Comparison of ENCODE assay signal across 8 mouse cellular contexts in genomic region chr12:86882279-86883018, GRCm38 (mm10). TPM values are rescaled to one million over a fixed set of nuclear protein-coding genes. Genes with fewer than 3 reads are reported as not detected.
DNase-seq lines count a peak whose midpoint lies in the region; ATAC-seq and TF ChIP-seq lines count a peak whose summit lies in the region.

No protein-coding gene starts in this region.

- peak overlapping the region; percentile 96 for H3K9ac ChIP-seq in intestine, embryonic 16.5 days (ENCODE audit: low read depth, low read length)
- H3K9ac ChIP-seq in limb, embryonic 15.5 days, result peak overlapping the region; percentile 78

- no peaks in the 10 kb centered on the region for H3K36me3 ChIP-seq in thymus, adult 2 months (ENCODE audit: control insufficient read depth, insufficient read depth, low read length)
- H3K36me3 ChIP-seq in intestine, embryonic 16.5 days (ENCODE audit: control insufficient read depth, insufficient read depth, low read length), result peaks cover 2% of the 10 kb centered on the region; the same call in 1 of the 2 replicates
- 0 out of 2 replicates have a peak, but pooled peaks cover 2% of the 10 kb centered on the region for H3K36me3 ChIP-seq in limb, embryonic 15.5 days
- H3K36me3 ChIP-seq in myocyte (ENCODE audit: control insufficient read depth, insufficient read depth), result peaks cover 6% of the 10 kb centered on the region

- no peak for TF ChIP-seq POLR2A in thymus, adult 2 months (IDR thresholded peaks at IDR 0.05; ENCODE audit: control insufficient read depth, extremely low read depth, insufficient read depth, low read length, poor library complexity)
- TF ChIP-seq POLR2A in myocyte (IDR thresholded peaks at IDR 0.05; ENCODE audit: insufficient read length, low read depth), result peak; percentile 44

- no peaks in the 10 kb centered on the region for H3K9me3 ChIP-seq in intestine, embryonic 16.5 days (ENCODE audit: control insufficient read depth, low read length)
- H3K9me3 ChIP-seq in limb, embryonic 15.5 days, result no peaks in the 10 kb centered on the region

- peak; percentile 24 for ATAC-seq in common myeloid progenitor, adult 5-6 weeks (replicated peaks; ENCODE audit: low read depth, poor library complexity, severe bottlenecking)
- ATAC-seq in intestine, embryonic 16.5 days, result no peak
- ATAC-seq in limb, embryonic 15.5 days (ENCODE audit: insufficient number of reproducible peaks, low FRiP score, low TSS enrichment, low read depth), result no peak

- DNase-seq in thymus, adult 2 months, result no peak
- no peak for DNase-seq in thymus, postnatal 0 days (ENCODE audit: low spot score)
- DNase-seq in gastrocnemius, postnatal 25 days, result peak; percentile 76
- peak; percentile 42 to 43 for DNase-seq in thymus, postnatal 36 days

- peak overlapping the region; percentile 92 for H3K4me3 ChIP-seq in thymus, adult 2 months (ENCODE audit: control insufficient read depth, insufficient read depth, low read length)
- H3K4me3 ChIP-seq in intestine, embryonic 16.5 days (ENCODE audit: low read length), result peak overlapping the region; percentile 82
- peak overlapping the region; percentile 65 for H3K4me3 ChIP-seq in limb, embryonic 15.5 days
- peak overlapping the region; percentile 94 for H3K4me3 ChIP-seq in myocyte

- H3K27ac ChIP-seq in thymus, adult 2 months (ENCODE audit: control insufficient read depth, insufficient read depth, low read length), result no peak overlapping the region
- H3K27ac ChIP-seq in intestine, embryonic 16.5 days (ENCODE audit: low read length), result peak overlapping the region; percentile 100
- peak overlapping the region; percentile 99 for H3K27ac ChIP-seq in limb, embryonic 15.5 days

- peak overlapping the region; percentile 86 for H3K4me2 ChIP-seq in intestine, embryonic 16.5 days (ENCODE audit: low read depth, low read length)
- H3K4me2 ChIP-seq in limb, embryonic 15.5 days, result peak overlapping the region; percentile 77
- H3K4me2 ChIP-seq in myocyte (ENCODE audit: low read depth), result peak overlapping the region; percentile 95

- peaks cover 33% of the 10 kb centered on the region for H3K4me1 ChIP-seq in thymus, adult 2 months (replicated peaks; ENCODE audit: control insufficient read depth, insufficient read depth, low read length)
- H3K4me1 ChIP-seq in intestine, embryonic 16.5 days (ENCODE audit: control insufficient read depth, insufficient read depth, low read length), result peaks cover 35% of the 10 kb centered on the region
- peaks cover 58% of the 10 kb centered on the region for H3K4me1 ChIP-seq in limb, embryonic 15.5 days

- peaks cover 60% of the 10 kb centered on the region for H3K79me2 ChIP-seq in myocyte (ENCODE audit: control insufficient read depth, insufficient read depth)

- peak overlapping the region; percentile 97 for H3ac ChIP-seq in myocyte (ENCODE audit: control insufficient read depth, insufficient read length)

- no peaks in the 10 kb centered on the region; the same call in 1 of the 2 replicates for H3K27me3 ChIP-seq in thymus, adult 2 months (ENCODE audit: control insufficient read depth, insufficient read depth, low read length)
- no peaks in the 10 kb centered on the region for H3K27me3 ChIP-seq in intestine, embryonic 16.5 days (replicated peaks; ENCODE audit: control insufficient read depth, insufficient read depth, low read length)
- H3K27me3 ChIP-seq in limb, embryonic 15.5 days, result no peaks in the 10 kb centered on the region
- H3K27me3 ChIP-seq in myocyte (ENCODE audit: control insufficient read depth, insufficient read depth, insufficient read length), result no peaks in the 10 kb centered on the region

- TF ChIP-seq CTCF in thymus, adult 2 months (IDR thresholded peaks at IDR 0.05; ENCODE audit: borderline replicate concordance, control insufficient read depth, extremely low read depth, insufficient read depth, low read length, poor library complexity), result no peak

- WGBS in thymus, adult 2 months, result 33% methylated on average over 59 of the region's 59 CpGs
- WGBS in intestine, embryonic 16.5 days, result 1% methylated on average over 59 of the region's 59 CpGs
- WGBS in limb, embryonic 15.5 days, result under 1% methylated on average over 59 of the region's 59 CpGs

TF ChIP-seq in myocyte, 11 proteins besides CTCF, POLR2A, EP300 and RAD21:
- TF ChIP-seq CEBPB (IDR thresholded peaks at IDR 0.05; ENCODE audit: insufficient read depth, poor library complexity, severe bottlenecking), result no peak
- TF ChIP-seq MYOD1 (IDR thresholded peaks at IDR 0.05; ENCODE audit: control insufficient read depth in 1 of 3, insufficient read length in 2 of 3, low read depth in 2 of 3), result peak in 1 of 3 experiments; percentile 1
- TF ChIP-seq POLR2AphosphoS2 (IDR thresholded peaks at IDR 0.05; ENCODE audit: insufficient read length, low read depth), result peak; percentile 82

RNA-seq across cellular contexts. Expression of gene Irf2bpl, which starts 2.1 kb away (rescaled TPM):
- 38.6 and 46.1 TPM in 2 replicates for polyA plus RNA-seq in thymus, adult 2 months (2012; rRNA removed)
- polyA plus RNA-seq in thymus, postnatal 0 days (2015; fragmentation: Nextera tagmentation; extraction: Ambion mirVana), result 13.1 and 15.5 TPM in 2 replicates
- total RNA-seq in common myeloid progenitor, adult 5-6 weeks (2017), result 1.9 and 3.6 TPM in 2 replicates
- total RNA-seq in gastrocnemius, postnatal 25 days (2021), result 10 to 100 TPM; 22.0 to 24.0 TPM
- 8.2 and 10.9 TPM in 2 replicates for polyA plus RNA-seq in intestine, embryonic 16.5 days (2015; fragmentation: Nextera tagmentation; extraction: Ambion mirVana)
- 36.0 and 38.5 TPM in 2 replicates for polyA plus RNA-seq in limb, embryonic 15.5 days (2015; fragmentation: Nextera tagmentation; extraction: Ambion mirVana)
- polyA plus RNA-seq in myocyte (2012; fragmentation: generic; extraction: Trizol), result 59.1 TPM

Comparison
In these comparisons a context has a peak if more than half of its experiments do, and no peak if none do; other contexts are left out.
1. DNase-seq: peak in gastrocnemius, postnatal 25 days (single experiment) and thymus, postnatal 36 days (2 of 2); none in thymus, adult 2 months (single experiment) and thymus, postnatal 0 days (single experiment).
2. Peak in every context shown above with its lines, with median percentiles within 50 percentile points of each other: H3K4me3 ChIP-seq and H3K4me2 ChIP-seq.